Mouse (Mus musculus): ENCODE data around the gene Slc6a17. TPM values are rescaled to one million over a fixed set of nuclear protein-coding genes. Genes with fewer than 3 reads are reported as not detected.

The Slc6a17 gene
- total RNA-seq (2021): 1 to 10 TPM; 1.0 to 2.3 TPM
- long read RNA-seq, experiment 1: 0 reads
- long read RNA-seq, experiment 2: 0 reads

DNA sequence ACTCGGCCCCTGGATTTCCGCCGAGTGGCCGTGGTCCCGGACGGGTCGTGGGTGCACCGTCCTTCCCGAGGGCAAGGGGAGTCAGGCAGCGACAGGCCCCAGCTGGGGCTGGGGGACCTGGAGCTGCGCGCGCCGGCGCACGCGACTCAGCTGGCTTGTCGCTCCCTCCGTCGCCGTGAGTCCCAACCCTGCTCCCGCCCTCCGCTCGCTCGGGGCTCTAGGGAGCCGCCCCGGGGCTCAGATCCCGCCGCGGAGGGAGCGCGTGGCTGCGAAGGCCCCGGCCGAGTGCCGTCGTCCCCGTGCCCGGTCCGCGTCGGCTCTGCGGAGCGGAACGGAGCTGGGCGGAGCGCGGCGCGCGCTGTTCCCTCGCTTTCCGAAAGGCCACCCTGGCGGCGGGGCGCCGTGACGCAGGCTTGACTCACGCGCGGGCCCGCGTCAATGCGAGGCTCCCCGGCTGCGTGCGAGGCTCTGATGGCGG, at the start of gene Slc6a17:
Slc6a17 (minus strand) TSS at position 388 of the 478 bp plus-strand sequence.
- peak; percentile 6 for DNase-seq (ENCODE audit: low spot score)

- no peak for DNase-seq (ENCODE audit: low spot score)
These were observed 47.5 kb upstream of the Slc6a17 start for GRCm38 (mm10) chr3:107565331-107565730.

- DNase-seq (ENCODE audit: low spot score): no peak
These were observed 46.1 kb upstream of the Slc6a17 start for GRCm38 (mm10) chr3:107563880-107564279.

- DNase-seq (ENCODE audit: low spot score): no peak
These were observed 44.8 kb upstream of the Slc6a17 start for GRCm38 (mm10) chr3:107562591-107562990.

- no peak for DNase-seq (ENCODE audit: low spot score)
These were observed 44.3 kb upstream of the Slc6a17 start for GRCm38 (mm10) chr3:107562104-107562503.

DNA sequence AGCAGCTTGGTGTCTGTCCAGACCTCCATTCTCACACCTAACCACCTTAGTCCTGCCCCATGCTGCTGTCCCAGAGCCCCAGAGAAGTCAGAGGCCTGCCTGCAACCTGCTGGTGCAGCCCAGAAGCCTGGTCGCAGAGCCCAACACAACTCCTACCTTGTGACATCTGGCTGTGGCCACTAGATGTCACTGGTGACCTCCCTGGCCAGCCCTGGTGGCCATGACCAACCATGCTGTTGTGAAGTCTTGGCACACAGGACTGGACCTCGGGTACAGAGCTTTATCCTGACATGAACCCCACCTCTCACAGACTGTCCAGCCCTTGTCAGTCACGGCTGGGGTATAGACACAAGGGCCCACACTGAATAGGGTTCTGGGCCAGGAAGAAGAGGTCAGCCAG, 41.4 kb upstream of the Slc6a17 start:
- peak; percentile 77 for DNase-seq (ENCODE audit: low spot score)

DNA sequence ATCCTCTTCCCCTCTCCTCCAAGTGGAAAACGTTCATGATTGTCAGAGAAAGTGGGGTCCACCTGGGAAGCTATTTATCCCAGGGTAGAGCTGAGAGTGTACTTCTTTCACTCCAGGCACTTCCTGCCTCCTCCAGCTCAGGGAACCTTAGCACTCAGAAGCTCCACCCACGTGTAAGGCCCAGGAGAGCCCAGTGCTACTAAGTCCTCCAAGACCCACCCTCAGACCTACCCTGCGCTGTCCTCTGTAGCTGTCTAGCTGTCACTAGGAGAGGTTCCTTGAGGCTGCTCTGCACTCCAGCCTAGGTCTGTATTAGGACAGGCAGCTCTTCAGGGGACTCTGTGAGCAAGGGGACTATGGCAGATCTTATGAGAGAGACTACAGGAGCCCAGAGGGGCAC, 40.9 kb upstream of the Slc6a17 start:
- no peak for DNase-seq (ENCODE audit: low spot score)

- no peak for DNase-seq (ENCODE audit: low spot score)
These were observed 37.0 kb upstream of the Slc6a17 start, which contains the start of gene Ubl4b for GRCm38 (mm10) chr3:107554842-107555241. Gene Ubl4b, minus strand, starts transcription at chr3:107555073.

- DNase-seq (ENCODE audit: low spot score): peak; percentile 32
These were observed 32.7 kb upstream of the Slc6a17 start for GRCm38 (mm10) chr3:107550409-107551049.

- no peak for DNase-seq (ENCODE audit: low spot score)
These were observed 29.1 kb upstream of the Slc6a17 start for GRCm38 (mm10) chr3:107546956-107547355.

- no peak for DNase-seq (ENCODE audit: low spot score)
These were observed 28.0 kb upstream of the Slc6a17 start for GRCm38 (mm10) chr3:107545716-107546412.

GRCm38 (mm10) chr3:107545278-107545677, 27.5 kb upstream of the Slc6a17 start:
- no peak for DNase-seq (ENCODE audit: low spot score)

DNA sequence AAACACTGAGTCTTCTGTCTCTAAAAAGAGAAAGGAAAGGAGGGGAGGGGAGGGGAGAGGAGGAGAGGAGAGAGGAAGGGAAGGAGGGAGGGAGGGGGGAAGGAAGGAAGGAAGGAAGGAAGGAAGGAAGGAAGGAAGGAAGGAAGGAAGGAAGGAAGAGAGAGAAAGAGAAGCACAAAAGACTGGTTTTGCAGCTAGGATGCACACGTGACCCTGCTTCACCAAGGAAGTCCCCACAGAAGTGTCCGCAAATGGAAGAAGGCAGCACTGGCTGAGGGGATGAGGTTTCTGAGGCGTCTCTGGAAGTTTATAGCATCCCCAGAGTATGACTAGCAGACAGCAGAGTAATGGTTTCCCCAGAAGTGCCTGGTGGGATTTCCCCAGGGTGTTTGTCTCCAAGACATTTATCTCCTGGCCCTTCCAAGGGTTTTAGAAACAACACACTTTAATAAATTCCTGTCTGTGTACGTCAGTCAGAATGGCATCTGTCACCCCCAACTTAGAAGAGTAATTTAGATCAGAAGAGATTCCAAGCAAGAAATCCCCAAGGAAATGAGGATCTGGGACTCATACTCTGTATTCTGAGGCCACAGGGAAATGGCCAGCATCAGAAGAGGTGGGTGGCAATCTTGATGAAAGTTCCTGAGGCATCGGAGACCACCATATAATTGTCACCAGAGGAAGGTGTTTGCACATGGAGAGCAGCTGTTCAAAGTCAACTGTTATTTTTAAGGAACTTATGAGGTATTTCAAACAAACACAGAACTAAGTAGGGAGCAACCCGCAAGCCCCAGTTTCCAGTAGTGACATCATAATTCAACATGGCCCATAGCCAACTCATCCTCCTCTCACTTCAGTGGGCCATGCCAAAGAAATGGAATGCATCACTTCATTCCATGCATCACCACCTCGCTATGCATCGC, 25.6 kb upstream of the Slc6a17 start:
- no peak for DNase-seq (ENCODE audit: low spot score)

GRCm38 (mm10) chr3:107542584-107542983, 24.8 kb upstream of the Slc6a17 start:
- DNase-seq (ENCODE audit: low spot score): no peak

- DNase-seq (ENCODE audit: low spot score): no peak
These were observed 19.7 kb upstream of the Slc6a17 start for GRCm38 (mm10) chr3:107537504-107537889.

DNA sequence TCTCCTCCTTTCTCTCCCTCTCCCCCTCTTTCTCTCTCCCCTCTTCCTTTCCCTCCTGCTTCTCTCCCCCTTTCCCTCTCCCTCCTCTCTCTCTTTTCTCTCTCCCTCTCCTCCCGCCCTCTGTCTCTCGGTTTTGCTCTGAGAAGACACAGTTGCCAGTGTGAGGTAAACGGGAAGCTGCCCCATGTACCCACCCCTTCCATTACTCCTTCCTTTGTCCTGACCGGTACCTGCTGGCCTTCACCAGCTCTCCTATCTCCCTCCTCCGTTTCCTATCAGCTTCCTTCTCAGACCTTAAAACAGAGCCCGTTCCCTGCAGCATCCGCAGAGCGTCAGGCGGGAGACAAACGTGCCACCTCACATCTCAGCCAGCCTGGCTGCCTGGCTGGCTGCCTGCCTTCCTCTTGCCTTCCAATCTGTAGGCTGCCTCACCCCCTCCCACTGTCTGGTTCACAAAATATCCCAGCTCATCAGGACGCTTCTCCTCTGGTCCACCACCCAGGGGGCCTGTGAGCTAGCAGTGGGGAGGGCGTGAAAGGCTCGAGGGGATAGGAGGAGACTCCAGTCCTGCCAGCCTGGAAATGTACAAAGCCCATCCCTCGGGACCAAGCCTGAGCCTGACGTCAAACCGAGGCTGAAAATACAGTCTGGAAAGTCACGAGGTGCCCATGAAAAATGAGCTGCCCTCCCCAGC, 19.1 kb upstream of the Slc6a17 start:
- peak; percentile 45 for DNase-seq (ENCODE audit: low spot score)

GRCm38 (mm10) chr3:107534951-107535350, 17.1 kb upstream of the Slc6a17 start:
- no peak for DNase-seq (ENCODE audit: low spot score)

- no peak for DNase-seq (ENCODE audit: low spot score)
These were observed 15.7 kb upstream of the Slc6a17 start for GRCm38 (mm10) chr3:107533532-107533931.

DNA sequence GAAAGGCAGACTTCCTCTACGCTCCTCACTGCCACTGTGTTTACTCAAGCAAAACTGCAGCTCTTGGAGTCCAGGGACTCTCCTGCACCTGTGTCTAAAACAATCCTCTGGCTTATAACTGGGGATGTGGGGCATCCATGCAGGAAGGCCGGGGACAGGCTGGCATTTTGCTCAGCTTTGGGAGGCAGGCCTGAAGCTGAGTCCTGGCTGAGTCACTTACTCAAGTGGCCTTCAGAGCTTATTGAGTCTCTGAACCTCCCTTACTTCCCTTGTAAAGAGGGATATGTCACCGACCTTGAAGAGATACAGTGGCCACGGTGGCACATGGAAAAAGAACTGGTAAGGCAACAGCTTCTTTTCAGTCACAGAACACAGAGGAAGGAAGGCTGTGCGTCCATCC, 12.8 kb upstream of the Slc6a17 start:
- no peak for DNase-seq (ENCODE audit: low spot score)

DNA sequence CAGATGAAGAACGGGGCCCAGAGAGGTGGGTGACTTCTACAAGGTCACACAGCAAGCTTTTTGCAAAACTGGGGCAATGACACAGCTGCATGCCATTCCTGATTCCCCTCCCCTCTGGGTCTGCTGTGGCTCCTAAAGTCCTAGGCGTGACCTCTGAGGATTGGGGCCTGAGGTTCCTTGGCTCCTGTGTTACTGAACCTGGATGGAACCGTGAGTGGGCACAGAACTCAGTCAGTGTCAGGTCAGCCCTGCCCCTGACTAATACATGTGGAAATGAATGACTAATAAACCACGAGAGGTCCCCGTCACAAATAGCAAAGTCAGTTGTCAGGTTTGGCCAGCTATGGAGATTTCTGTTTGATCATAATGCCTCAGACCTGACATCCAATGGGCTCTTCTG, 11.4 kb upstream of the Slc6a17 start:
- DNase-seq (ENCODE audit: low spot score): no peak
